Mouse (Mus musculus) spleen, adult 18-20 months (tissue): ENCODE results near the gene Angptl3.
A peak's percentile ranks its signal among the peaks of the same experiment; 100 is the strongest.

ENCODE experiments used
- DNase-seq, 2 experiments: peaks; one replicate each; pipeline ENCODE4 v3.0.0; 2022; ENCODE audit warnings: mixed read lengths in 2 of 2

Angptl3 gene

DNA sequence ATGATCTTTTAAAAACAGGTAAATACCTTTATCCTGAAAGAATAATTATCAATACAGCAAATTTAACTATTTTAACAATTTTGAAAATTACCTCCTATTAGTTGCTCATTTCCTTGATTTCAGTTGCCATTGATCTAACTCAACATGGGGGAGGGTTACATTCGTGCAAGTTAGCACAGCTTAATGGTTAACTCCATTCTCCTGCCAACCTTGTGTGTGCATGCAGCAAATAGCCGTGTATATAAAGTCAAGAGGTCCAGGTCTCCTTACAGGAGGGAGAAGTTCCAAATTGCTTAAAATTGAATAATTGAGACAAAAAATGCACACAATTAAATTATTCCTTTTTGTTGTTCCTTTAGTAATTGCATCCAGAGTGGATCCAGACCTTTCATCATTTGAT, at the start of gene Angptl3:
Gene Angptl3 (plus strand): TSS at position 269 of the 400 bp plus-strand sequence.
- no peak for DNase-seq

DNA sequence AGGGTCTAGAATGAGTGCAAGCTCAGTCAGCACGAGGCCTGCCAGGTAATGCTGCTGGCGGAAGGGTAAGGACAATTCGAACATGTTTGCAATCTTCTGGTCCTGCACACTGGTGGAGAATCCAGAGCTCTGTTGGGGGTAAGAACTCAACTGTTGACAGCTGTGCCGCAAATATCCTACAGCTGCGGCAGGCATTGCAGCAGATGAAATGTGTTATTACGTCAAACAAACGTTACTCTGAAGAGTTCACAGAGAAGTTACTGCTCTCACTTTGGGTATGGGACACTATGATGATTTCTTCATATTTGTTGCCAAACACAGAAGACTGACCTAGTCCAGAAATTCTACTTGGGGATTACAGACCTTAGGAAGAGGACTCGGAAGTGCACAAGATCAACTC, 46.1 kb upstream of the Angptl3 start:
- DNase-seq, result no peak

DNA sequence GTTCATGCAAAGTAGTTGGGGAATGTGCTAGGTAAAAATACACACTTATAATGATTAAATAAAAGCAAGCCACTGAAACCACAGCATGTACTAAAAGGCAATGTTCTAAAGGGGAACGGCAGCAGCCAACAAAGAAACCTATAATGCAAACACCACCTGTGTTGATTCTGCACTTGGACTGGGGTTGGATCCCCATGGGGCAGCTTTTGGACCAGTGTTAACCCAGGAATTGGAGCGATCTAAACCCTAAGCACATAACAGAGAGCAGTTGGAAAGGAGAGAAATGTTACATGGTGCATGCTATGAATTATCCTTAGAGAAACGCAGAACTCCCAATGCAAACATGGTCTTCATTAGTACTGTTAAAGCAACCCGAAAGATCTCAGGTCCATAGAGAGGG, 37.3 kb upstream of the Angptl3 start:
- no peak for DNase-seq

DNA sequence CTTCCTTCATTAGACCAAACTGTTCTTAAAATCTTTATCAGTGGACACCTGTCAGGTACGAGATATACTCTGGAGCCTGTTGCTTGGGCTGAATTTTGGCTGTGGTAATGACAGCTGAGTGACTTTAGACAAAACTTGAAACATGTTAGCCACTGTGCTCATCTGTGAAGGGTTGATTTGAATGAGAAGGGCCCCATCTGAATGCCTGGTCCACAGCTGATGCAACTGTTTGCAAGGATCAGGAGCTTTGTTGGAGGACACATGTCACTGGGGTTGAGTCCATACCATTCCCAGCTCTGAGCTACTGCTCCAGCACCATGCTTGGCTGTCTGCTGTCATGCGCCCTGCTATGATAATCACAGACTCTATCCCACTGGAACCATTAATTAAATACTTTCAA, 25.2 kb upstream of the Angptl3 start:
- no peak for DNase-seq

DNA sequence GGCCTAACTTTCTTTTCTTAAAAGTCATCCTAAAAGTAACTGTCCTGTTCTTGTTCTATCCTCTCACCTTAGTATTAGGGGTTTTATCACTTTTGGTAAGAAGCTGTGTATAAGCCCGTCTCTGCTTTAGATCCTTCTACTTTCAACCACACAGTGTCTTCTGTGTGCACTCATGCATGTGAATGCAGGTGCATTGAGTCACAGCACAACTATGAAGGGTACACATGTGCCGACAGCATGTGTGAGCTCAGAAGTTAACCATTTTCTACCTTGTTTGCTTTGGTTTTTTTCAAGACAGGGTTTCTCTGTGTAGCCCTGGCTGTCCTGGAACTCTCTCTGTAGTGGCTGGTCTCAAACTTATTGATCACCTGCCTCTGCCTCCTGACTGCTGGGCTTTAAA, 24.4 kb upstream of the Angptl3 start:
- DNase-seq, result no peak

DNA sequence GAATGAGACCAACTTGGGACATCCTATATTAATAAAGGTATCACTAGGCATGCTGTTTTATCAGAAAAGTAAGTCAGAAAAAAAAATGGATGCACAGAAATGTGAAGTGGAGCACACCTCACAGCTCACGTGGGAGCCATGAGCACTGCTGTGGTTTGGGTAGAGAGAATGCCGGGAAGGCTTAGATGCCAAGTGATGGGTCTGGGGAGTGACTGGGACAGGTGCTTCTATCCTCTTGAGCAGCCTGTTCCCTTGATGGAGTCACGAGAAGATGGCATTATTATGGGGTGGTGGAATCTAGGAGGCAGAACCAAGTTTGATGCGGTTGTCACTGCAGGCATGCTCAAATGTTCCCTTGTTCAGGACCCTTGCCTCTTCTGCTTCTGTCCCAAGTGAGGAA, 19.7 kb upstream of the Angptl3 start:
- no peak for DNase-seq

DNA sequence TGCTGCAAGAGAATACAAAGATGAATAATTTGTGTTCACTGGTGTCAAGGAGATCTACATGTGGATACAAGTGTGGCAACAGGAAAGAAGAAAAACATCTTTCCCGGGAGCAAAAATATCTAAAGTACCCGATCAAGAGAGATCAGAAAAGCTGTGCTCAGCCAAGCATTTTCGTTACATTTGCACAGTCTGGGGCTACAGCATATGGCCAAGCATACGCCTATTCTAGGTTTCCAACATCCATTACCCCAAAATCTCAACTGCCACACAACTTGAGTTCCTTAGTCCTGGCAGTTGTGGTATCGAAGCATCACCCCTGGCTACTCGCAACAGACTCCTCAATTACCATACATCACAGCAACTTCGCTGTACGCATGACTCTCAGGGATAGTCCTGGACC, 8.5 kb upstream of the Angptl3 start:
- no peak for DNase-seq

DNA sequence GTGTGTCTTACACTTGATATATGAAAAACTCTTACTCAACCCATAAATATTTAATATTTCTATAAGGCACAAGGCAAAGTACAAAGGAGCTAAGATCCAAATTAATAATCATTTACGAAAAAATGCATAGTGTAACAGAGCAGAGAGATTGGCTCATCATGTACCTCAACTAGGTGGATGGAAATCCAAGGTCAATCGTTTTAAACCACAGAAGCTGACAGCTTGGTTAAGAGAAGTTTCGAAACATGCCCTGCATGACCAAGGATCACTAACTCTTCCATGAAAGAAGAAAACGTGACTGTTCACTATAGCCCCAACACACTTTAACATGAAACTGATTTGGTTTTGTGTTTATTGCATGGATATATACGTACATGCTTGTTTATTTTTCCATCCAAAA, 2.4 kb upstream of the Angptl3 start:
- DNase-seq, result no peak

DNA sequence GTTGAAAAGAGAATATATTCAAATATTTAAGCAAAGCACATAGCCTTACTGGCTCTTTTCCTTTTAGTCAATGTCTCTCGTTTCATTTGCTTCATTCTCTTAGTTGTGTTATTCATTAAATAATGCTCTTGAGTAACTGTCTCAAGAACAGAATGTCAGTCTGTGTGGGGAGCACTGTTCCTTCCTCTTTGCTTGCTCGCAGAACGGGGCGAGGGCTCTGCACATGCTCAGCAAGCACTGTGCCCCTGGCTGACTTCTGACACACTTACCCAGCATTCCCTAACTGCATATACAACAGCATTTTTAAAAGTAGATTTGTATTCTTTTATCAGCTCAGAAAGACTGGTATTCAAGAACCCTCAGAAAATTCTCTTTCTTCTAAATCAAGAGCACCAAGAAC, 2.2 kb downstream of the Angptl3 start:
- DNase-seq, result peak in 1 of 2 experiments; percentile 8

DNA sequence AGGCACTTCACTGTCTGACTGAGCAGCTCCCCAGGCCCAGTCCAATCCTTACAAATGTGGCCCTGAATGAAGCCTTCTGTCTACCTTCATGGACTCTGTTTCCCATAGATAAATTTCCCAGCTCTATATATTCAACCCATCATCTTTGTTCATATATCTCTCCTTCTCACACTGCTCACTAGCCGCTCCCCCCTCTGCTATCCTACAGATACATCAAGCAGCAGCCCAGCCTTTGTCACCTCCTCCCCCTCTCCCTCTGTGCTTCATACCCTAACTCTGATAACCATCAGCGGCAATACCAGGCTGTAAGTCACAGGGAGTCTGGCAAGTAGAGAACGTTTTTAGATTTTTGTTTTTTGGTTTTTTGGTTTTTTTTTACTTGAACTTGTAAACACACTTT, 14.1 kb downstream of the Angptl3 start:
- no peak for DNase-seq

DNA sequence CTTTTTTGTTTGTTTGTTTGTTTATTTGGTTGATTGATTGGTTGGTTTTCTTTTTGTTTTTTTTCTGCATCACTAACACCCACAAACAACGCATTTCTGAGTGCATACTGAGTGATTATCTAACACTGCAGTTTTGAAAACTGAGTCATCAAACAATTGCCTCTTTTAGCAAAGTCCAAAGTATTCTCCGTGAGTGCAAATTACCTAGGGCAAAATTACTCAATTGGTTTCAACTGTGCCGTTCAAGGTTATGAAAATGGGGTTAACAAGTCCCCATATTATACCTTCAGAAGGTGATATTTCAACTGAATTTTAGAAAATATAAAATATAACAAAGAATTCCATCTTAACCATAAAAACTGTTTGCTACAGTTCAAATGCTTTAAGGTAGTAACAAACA, 15.7 kb downstream of the Angptl3 start:
- DNase-seq, result no peak

DNA sequence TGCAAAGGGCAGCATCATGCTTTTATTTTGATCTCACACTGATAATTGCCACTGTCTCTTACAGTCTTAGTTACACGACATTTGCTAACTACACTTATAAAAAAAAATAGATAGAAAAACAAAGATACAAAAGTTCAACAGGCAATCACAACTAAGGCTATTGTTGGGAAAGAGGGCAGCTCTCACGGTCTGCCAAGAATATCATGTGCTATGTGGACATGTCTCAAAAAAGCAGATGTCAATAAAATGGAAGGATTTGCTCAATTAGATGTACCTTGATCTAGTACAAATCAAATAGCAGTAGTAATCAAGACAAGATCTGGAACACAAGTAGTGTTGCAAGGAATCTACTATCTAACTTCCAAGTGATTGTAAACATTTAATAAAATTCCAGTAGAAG, 17.8 kb downstream of the Angptl3 start:
- DNase-seq, result no peak

DNA sequence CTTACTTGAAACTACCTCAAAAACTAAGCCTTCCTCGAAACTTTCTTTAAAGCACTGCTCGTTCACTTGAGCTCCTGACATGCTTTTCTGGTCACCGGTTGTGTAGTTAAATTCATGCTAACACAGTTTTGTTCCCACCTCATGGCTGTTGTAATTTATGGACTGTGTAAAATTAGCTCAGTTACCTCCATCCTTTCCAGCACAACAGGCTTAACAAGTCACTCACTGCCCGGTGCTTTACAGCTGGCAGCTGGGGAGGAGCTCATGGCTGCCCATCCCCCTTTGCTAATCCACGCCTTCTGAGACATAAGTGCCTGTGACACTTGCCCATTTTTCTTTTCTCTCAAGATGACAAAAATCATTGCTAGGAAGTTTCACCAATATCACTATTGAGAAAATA, 33.8 kb downstream of the Angptl3 start:
- DNase-seq, result no peak

DNA sequence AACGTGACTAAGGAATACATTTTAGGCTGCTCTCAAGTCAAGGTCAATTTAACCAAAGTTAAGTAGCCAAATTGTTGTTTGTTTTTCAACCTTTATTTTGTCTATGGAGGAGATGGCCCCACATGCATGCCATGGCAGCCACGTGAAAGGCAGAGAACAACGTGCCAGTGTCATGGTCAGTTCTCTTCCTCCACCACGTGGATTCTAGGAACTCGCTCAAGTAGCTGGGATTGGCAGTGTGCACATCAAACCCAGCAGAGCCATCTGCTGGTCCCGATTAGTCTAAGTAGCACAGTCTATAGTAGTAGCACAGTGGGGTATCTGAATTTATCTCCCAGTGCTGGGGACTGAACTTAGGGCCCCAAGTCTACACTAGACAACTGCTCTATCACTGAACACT, 38.1 kb downstream of the Angptl3 start:
- no peak for DNase-seq

DNA sequence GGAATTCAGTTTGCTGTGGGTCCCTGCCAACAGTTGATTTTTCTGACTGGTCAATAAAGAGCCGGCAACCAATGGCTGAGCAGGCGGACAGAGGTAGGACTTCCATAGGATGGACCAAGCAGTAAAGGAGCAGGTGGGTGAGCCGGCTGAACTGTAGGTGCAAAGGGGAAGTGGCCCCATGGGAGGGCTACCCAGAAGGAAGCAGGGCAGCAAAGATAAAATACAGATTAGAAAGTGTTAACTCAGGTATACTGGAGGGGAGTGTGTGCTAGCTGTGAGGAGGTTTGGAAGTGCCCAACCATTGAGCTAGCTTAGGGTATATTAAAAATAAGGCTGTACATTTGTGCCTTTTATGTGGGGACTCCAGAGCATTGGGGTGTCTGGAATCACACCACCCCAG, 47.3 kb downstream of the Angptl3 start:
- no peak for DNase-seq

DNA sequence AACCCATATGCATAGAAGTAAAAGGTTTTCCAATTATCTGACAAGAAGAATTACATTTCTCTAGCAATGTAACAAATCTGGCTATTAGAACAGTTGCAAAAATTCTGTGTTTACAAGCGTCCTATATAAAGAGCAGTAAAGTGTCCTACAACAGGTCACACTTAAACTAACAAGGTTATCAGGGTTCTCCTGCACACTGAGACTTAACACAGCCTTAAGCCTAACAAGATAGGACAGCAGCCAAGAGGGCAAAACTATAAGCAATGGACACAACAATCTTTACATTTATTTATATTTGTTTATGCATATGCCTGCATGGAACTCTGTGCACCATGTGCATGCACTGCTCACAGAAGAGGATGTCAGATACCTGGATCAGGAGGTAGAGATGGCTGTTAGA, 50.4 kb downstream of the Angptl3 start:
- no peak for DNase-seq

DNA sequence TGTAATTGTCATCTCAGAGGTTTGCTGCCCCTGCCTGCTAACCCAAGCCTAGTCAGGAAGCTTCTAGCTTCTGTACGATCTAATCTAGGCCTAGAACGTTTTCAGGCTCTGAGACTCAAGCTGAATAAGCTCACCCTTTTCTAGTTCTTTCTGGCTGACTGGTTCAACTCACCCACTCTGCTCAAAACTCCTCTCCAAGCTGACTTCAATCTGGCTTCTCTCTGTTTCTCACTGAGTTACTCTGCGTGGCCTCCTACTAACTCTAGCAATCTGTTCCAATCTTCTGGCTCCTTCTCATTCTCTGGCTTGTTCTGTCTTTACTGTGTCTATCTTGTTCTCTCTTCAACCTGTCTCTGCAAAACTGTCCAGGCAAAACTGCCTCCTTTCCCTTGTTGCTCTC, 53.1 kb downstream of the Angptl3 start:
- DNase-seq, result no peak

DNA sequence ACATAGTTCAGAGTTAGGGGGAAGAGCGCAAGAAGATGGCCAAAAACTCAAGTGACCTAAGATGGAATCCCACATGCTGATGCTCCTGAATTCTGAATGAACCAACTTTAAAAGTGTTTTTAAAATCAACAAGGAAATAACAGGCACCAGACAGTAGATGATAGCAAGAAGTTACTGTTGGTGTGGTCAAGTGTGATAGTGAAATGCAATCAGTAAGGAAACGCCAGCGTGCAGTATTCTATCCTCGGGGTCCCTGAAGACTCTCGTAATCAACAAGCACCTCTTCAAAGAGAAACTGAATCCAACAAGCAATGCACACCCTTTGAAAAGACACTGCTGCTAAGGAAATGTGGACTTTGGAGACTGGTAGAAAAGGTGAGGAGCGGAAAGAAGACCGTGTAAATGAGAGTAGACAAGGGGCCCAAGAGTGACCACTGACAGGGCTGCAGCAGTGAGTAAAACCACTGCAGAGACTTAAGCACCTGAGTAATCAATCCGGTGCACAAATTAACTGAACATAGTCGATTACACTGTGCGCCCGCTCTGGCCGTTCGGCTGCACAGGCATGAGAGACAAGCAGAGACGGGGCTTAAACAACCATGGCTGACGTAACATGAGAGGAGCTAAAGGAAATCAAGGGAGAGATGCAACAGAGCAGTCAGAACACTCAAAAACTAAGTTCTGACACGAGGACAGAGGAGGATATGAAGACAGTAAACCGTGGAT, 57.2 kb downstream of the Angptl3 start:
- DNase-seq, result no peak

DNA sequence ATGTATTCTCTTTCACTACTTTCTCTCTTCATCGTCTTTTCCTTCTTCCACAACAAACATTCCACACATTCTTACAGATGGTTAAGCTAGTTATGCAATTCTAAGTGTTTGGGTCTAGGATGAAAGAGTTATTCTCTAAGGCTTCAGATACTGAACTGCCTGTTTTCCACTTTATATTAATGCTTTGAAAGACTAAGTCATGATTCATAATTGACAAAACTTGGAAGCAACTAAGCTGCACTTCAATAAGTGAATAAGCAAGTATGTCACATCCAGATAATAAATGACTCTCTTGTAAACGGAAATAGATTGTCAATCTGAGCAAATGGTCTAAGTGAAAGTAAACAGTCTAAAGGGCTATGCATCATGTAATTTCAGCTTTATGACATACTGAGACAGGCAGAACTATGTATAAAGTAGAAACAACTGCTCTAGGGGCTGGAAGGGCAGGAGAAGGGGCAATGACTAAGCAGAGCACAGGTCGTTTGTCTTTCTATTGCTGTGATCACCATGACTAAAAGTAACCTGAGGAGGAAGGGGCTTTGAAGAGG, 60.5 kb downstream of the Angptl3 start:
- no peak for DNase-seq

DNA sequence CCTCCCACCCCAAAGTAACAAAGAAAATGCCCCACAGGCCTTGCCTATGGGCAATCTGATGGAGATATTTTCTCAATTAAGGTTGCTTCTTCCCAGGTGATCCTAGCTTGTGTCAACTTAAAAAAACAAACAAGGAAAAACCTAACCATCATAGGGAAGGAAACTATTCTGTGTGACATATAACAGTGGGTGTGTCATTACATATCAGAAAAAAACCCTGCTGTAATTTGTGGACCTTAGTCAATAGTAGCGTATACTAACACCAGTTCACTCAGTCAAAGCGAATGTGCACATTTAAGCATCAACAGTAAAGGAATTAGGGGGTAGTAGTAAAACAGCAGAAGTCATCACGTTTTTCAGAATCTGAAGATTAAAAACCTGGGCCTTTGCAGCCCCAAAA, 61.0 kb downstream of the Angptl3 start:
- no peak for DNase-seq
